Mouse (Mus musculus) lung, postnatal 10 days (tissue): Measurements from ENCODE around the gene Krt72.

Experiments
- DNase-seq: peaks from one replicate; pipeline ENCODE4 v3.0.0; 2021

The Krt72 gene

DNA sequence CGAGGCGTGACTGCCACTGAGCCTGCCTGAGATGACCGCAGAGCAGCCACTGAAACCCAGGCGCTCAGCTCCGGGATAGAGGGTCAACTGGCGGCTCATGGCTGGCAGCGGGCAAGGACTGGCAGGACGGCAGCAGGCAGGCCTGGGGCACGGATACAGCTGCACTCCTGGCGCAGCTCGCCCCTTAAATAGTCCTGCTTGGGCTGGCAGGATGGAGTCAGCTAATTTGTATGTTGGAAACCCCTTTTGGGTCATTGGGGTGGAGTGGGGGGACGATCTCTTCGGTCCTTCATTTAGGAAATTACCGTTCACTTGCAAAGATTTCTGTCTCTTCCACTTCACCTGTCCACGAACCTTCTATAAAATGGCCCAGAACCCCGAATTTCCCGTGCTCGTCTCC lies at the start of gene Krt72:
Gene Krt72 (minus strand): TSS at position 101 of the 400 bp plus-strand sequence.
- no peak for DNase-seq

DNA sequence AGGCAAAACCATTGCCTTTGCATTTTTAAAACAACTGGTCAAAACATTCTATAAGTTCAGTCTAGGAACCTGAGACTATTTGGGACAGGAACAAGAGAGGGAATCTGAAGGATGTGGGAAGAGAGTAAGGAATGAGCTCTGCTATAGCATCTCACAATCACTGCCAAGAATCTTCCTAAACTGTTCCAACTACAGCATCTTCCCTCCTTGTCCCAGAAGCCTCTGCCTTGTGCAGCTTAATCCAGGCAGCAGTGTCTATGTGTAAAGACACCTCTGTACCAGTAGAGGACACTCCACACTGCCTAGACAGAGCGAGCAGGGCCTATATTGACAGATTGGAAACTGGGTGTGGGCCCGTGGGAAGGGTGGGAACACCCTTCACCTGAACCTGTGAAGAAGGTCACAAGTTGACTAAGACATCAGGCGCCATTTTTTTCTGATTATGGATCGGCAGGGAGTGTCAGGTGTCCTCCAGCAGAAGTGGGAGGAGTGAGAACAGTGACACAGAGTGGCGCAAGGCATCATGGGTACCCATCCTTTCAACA lies 48.6 kb upstream of the Krt72 start:
- no peak for DNase-seq

GRCm38 (mm10) chr15:101833131-101833530 lies 46.9 kb upstream of the Krt72 start:
- no peak for DNase-seq

DNA sequence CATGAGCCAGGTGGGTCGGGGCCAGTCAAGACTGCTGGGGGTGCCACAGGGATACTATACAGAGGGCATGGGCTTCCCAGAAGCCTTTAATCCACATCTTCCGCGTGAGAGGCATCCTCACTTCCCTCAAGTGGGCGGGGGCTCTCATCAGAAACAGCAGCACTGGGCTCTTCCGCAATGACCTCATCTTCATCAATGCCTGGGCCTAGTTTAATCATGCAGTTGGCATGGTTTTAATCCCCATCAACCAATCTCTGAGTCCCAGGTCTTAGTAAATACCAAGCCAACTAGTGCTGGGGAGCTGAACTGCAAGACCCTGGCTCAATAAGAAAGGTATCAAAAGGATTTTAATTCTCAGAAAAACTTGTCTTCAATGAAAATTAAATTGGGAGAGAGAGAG lies 43.2 kb upstream of the Krt72 start:
- DNase-seq = no peak

GRCm38 (mm10) chr15:101821786-101822185 lies 35.5 kb upstream of the Krt72 start:
- no peak for DNase-seq

DNA sequence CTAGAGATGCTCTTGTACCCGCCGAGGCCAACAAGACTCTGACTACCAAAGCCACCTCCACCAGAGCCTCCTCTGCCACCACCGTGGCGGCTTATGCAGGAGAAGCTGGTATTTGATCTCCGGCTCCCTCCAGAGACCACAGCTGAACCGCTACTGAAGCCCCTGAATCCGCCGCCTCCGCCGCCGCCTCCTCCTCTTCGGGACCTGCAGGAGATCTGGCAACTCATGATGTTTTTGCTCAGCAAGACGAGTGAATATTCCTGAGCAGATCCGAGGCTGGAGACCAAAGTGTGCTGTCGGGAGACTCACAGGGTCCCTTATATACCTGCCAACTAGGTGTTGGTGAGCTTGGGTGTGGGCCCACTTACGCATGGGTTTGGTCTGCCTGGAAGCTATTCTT lies 31.6 kb upstream of the Krt72 start, which contains the start of gene Krt2:
Gene Krt2 (minus strand): TSS at position 295 of the 400 bp plus-strand sequence.
- no peak for DNase-seq

- no peak for DNase-seq
Measured at GRCm38 (mm10) chr15:101803052-101803822, 17.0 kb upstream of the Krt72 start.

- DNase-seq = no peak
Measured at GRCm38 (mm10) chr15:101802296-101802835, 16.1 kb upstream of the Krt72 start, which contains the start of gene Krt73. Krt73 (minus strand) TSS chr15:101802346.

DNA sequence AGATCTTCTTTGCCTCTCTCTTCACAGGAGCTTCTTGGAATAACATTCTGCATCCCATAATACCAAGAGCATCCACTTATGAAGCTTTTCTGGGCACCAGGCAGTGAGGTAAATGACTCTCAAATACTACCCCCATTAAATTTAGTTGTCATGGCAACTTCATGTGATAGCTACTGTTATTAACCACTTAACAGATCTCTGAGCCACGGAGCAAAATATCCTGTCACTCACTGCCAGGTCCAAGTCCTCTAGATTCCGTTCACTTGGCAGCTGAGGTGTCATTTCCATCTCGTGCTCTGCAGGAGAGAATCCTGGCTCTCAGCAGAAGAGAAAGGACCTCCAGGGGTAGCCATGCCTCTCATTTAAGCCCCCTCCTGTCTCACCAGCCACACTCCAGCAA lies 4.6 kb upstream of the Krt72 start:
- DNase-seq = no peak

DNA sequence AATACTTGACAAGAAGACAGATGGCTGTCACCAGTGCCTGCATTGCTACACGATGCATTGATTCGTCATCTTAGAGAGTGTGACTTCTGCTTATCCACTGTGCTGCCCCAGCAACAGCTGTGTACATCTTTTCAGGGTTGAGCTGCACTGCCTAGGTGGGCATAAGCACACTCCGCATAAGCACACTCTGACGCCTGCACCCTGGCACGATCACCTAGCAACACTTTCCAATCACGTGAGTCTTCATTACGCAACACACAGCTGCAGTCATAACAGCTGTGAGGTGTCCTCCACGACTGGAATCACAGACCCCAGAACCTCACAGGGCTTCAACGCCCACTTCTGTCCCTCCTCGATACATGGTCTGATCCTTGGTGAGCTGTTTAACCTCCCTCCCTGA lies 12.8 kb downstream of the Krt72 start:
- DNase-seq = peak; percentile 8

DNA sequence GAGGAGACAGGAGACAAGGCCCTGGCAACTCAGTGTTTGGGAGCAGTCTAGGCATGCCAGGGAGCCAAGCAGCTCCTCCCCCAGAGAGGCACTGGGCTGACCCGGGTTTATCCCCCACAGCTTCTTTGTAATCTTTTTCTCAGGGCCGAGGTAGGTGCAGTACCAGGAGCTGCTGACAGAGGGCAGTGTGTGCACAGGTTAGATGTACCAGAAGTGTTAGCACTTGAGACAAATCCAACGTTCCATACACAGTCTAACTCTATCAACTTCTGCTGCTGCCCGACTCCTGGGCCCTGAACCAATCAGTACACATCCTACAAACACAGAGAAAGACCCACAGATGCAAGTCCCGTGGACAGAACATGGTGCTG lies 13.6 kb downstream of the Krt72 start:
- peak; percentile 90 for DNase-seq

- peak; percentile 36 for DNase-seq
Measured at GRCm38 (mm10) chr15:101772080-101772710, 14.1 kb downstream of the Krt72 start.

DNA sequence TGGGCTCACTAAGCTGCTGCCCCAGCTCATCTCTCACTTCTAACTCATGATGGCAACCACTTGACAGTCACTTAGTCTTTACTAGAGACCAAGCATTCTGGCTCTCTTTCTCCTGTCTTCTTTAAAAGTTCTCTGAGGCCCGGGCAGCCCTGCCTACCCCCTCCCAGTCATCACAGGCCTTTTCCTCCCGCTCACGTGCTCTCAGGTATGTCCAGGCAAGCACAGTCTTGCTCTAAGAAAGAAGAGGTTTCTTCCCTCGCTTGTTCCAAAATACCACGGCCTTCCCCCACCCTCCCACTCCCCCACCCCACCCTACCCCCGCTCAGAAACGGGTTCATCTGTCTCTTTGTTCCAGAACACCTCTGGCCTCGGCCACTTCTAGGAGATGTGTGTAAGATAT lies 16.0 kb downstream of the Krt72 start:
- no peak for DNase-seq

DNA sequence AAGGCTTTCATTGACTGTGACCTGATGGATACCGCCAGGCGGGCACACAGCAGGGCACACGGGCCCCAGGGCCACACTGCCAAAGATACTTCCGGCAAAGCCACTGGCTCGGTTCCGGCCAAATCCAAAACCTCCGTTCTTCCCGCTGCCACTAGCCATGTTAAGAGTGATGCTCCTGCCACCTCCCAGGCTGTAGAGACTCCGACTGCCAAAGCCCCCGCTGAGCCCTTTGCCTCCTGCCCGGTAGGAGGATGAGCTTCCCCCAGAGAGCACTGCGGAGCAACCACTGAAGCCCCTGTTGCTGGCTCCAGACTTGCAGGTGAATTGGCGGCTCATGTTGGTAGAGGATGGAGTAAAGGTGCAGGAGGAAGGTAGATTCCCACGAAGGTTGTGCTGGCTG lies 43.5 kb downstream of the Krt72 start, which contains the start of gene Krt71:
Gene Krt71 (minus strand): TSS at position 399 of the 400 bp plus-strand sequence.
- DNase-seq = no peak

GRCm38 (mm10) chr15:101737786-101738185 lies 48.5 kb downstream of the Krt72 start:
- peak; percentile 6 for DNase-seq

- no peak for DNase-seq
Measured at GRCm38 (mm10) chr15:101730653-101731052, 55.6 kb downstream of the Krt72 start.
